Mouse (Mus musculus) erythroblast, embryonic 14.5 days (primary cell): ENCODE measurements around the gene Pawr. TPM values are rescaled to one million over a fixed set of nuclear protein-coding genes. Genes with fewer than 3 reads are reported as not detected.

Experiments
- H3K27me3 ChIP-seq: 2 replicates; pipeline ENCODE4 v1.6.1; 2012; ENCODE audit warnings: inconsistent platforms; ENCODE audit not compliant: control insufficient read depth
- H3K36me3 ChIP-seq: 2 replicates; pipeline ENCODE4 v1.6.1; 2012; ENCODE audit warnings: mild to moderate bottlenecking, inconsistent platforms; ENCODE audit not compliant: control insufficient read depth
- H3K4me1 ChIP-seq: 2 replicates; pipeline ENCODE4 v1.6.1; 2012; ENCODE audit warnings: inconsistent platforms; ENCODE audit not compliant: control insufficient read depth
- H3K4me3 ChIP-seq: replicated peaks from 2 replicates; pipeline ENCODE3; 2012; ENCODE audit warnings: moderate library complexity, mild to moderate bottlenecking, inconsistent platforms
- H3K9me3 ChIP-seq: 2 replicates; pipeline ENCODE4 v1.6.1; 2012; ENCODE audit warnings: low read length, inconsistent platforms, mixed read lengths; ENCODE audit not compliant: control insufficient read depth
- GATA1 ChIP-seq: IDR thresholded peaks from 2 replicates; pipeline ENCODE4 v1.6.1; 2012; ENCODE audit warnings: low read length, inconsistent platforms, mixed read lengths
- TAL1 ChIP-seq: IDR thresholded peaks from 3 replicates; pipeline ENCODE4 v1.6.1; 2012; ENCODE audit warnings: low read length, inconsistent platforms, mixed read lengths
- polyA plus RNA-seq: library from polyadenylated mRNA; stranded (reverse); fragments of >175 nt; gene quantifications from 2 replicates; pipeline ENCODE4 v1.2.3, GENCODE M21; 2012

Pawr gene
- polyA plus RNA-seq, 1 experiment, result 0.75 TPM

GRCm38 (mm10) chr10:108376366-108376765 is 44.4 kb downstream of the Pawr start:
- H3K4me1 ChIP-seq, result peaks cover 18% of the 10 kb centered on the region
- TF ChIP-seq TAL1 (no peak), GATA1 (no peak)
- peaks cover 48% of the 10 kb centered on the region for H3K36me3 ChIP-seq
- no peak overlapping the region for H3K4me3 ChIP-seq
- H3K9me3 ChIP-seq, result no peaks in the 10 kb centered on the region
- no peaks in the 10 kb centered on the region for H3K27me3 ChIP-seq

GRCm38 (mm10) chr10:108377369-108377768 is 45.4 kb downstream of the Pawr start:
- Histone ChIP-seq H3K36me3 (peaks cover 55% of the 10 kb centered on the region), H3K4me1 (peaks cover 20% of the 10 kb centered on the region), H3K9me3 (no peaks in the 10 kb centered on the region), H3K4me3 (no peak overlapping the region), H3K27me3 (no peaks in the 10 kb centered on the region)
- no peak for TF ChIP-seq GATA1
- TF ChIP-seq TAL1, result no peak

GRCm38 (mm10) chr10:108378062-108378461 is 46.1 kb downstream of the Pawr start:
- H3K4me1 ChIP-seq, result peaks cover 20% of the 10 kb centered on the region
- H3K27me3 ChIP-seq, result no peaks in the 10 kb centered on the region
- TF ChIP-seq GATA1 (no peak), TAL1 (no peak)
- no peaks in the 10 kb centered on the region for H3K9me3 ChIP-seq
- H3K36me3 ChIP-seq, result peaks cover 58% of the 10 kb centered on the region
- H3K4me3 ChIP-seq, result no peak overlapping the region

- H3K4me3 ChIP-seq, result no peak overlapping the region
- peaks cover 20% of the 10 kb centered on the region for H3K4me1 ChIP-seq
- H3K27me3 ChIP-seq, result no peaks in the 10 kb centered on the region
- H3K9me3 ChIP-seq, result no peaks in the 10 kb centered on the region
- no peak for TF ChIP-seq GATA1
- TF ChIP-seq TAL1, result no peak
- peaks cover 59% of the 10 kb centered on the region for H3K36me3 ChIP-seq
Observed at GRCm38 (mm10) chr10:108378479-108378878, 46.6 kb downstream of the Pawr start.

GRCm38 (mm10) chr10:108380715-108381114 is 48.8 kb downstream of the Pawr start:
- H3K4me1 ChIP-seq, result peaks cover 18% of the 10 kb centered on the region

GRCm38 (mm10) chr10:108384153-108384769 is 52.3 kb downstream of the Pawr start:
- peaks cover 67% of the 10 kb centered on the region for H3K36me3 ChIP-seq

More at GRCm38 (mm10) chr10:108380715-108381114, 48.8 kb downstream of the Pawr start:
- Histone ChIP-seq H3K9me3 (no peaks in the 10 kb centered on the region), H3K27me3 (no peaks in the 10 kb centered on the region), H3K4me3 (no peak overlapping the region), H3K36me3 (peaks cover 65% of the 10 kb centered on the region)
- TF ChIP-seq TAL1 (no peak), GATA1 (no peak)

GRCm38 (mm10) chr10:108385480-108385955 is 53.6 kb downstream of the Pawr start:
- Histone ChIP-seq H3K36me3 (peaks cover 68% of the 10 kb centered on the region), H3K4me1 (peaks cover 7% of the 10 kb centered on the region), H3K9me3 (no peaks in the 10 kb centered on the region), H3K27me3 (no peaks in the 10 kb centered on the region), H3K4me3 (no peak overlapping the region)
- TF ChIP-seq TAL1 (no peak), GATA1 (no peak)

More at GRCm38 (mm10) chr10:108384153-108384769, 52.3 kb downstream of the Pawr start:
- TF ChIP-seq GATA1, result no peak
- TF ChIP-seq TAL1, result no peak
- Histone ChIP-seq H3K4me1 (peaks cover 8% of the 10 kb centered on the region), H3K9me3 (no peaks in the 10 kb centered on the region), H3K4me3 (no peak overlapping the region), H3K27me3 (no peaks in the 10 kb centered on the region)

GRCm38 (mm10) chr10:108388410-108388915 is 56.5 kb downstream of the Pawr start:
- H3K9me3 ChIP-seq, result no peaks in the 10 kb centered on the region

GRCm38 (mm10) chr10:108389178-108389926 is 57.4 kb downstream of the Pawr start:
- H3K4me1 ChIP-seq, result peaks cover 20% of the 10 kb centered on the region
- H3K9me3 ChIP-seq, result no peaks in the 10 kb centered on the region
- no peak overlapping the region for H3K4me3 ChIP-seq
- peaks cover 46% of the 10 kb centered on the region for H3K36me3 ChIP-seq
- TF ChIP-seq GATA1, result no peak
- TF ChIP-seq TAL1, result no peak
- H3K27me3 ChIP-seq, result no peaks in the 10 kb centered on the region

More at GRCm38 (mm10) chr10:108388410-108388915, 56.5 kb downstream of the Pawr start:
- TF ChIP-seq GATA1, result no peak
- TF ChIP-seq TAL1, result no peak
- Histone ChIP-seq H3K4me1 (peaks cover 13% of the 10 kb centered on the region), H3K4me3 (no peak overlapping the region), H3K36me3 (peaks cover 54% of the 10 kb centered on the region), H3K27me3 (no peaks in the 10 kb centered on the region)
